Mouse (Mus musculus): ENCODE results near the gene Cdk9. TPM values are rescaled to one million over a fixed set of nuclear protein-coding genes. Genes with fewer than 3 reads are reported as not detected.

Cdk9 gene
- polyA plus RNA-seq, 1 experiment from 2014 or later: 59.7 TPM

DNA sequence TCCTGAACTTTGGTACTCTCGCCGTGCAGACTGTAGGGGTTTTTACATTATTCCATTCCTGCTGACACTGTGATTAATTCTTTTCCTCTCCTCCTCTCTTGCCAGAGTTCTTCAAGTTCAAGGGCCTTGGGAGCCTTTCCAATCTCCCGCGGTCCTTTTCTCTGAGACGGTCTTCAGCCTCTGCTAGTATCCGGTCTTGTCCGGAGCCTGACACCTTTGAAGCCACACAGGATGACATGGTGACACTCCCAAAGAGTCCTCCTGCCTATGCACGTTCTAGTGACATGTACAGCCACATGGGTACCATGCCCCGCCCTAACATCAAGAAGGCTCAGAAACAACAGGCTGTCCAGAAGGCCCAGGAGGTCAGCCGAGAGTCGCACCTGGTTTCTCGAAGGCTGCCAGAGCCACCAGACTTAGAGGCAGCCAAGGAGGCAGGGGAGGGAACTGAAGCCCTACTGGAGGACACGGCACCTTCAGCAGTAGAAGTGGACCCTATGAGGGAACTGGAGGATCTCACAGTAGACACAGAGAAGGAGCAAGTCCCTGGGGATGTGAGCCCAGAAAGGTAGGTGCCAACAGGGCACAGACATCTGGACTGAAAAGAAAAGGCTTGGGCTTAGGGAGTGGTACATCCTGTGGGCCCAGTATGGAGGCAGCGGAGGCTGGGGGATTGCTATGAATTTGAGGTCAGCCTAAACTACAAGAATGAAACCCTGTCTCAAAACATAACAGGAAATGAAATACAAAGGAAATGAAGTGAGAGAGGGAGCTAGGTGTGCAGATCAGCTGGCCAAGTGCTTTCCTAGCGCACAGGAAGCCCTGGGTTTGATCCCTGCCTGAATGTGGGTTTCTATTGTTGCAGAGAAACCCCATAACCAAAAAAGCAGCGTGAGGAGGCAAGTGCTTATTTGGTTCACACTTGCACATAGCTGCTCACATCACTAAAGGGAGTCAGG is 12.2 kb upstream of the Cdk9 start:
- H3K4me3 ChIP-seq (replicated peaks; ENCODE audit: low read length): no peak overlapping the region
- H3K9me3 ChIP-seq (ENCODE audit: control insufficient read depth, low read length): no peaks in the 10 kb centered on the region
- WGBS: 81% methylated on average over 16 of the region's 16 CpGs
- H3K4me2 ChIP-seq (replicated peaks): no peak overlapping the region
- no peak overlapping the region for H3K27ac ChIP-seq
- no peak for ATAC-seq (ENCODE audit: low FRiP score)
- no peaks in the 10 kb centered on the region for H3K27me3 ChIP-seq (ENCODE audit: control insufficient read depth, insufficient read depth, low read length)
- DNase-seq (ENCODE audit: low spot score): no peak
- no peaks in the 10 kb centered on the region for H3K36me3 ChIP-seq (replicated peaks; ENCODE audit: control insufficient read depth, insufficient read depth)
- peaks cover 3% of the 10 kb centered on the region; the same call in 1 of the 2 replicates for H3K4me1 ChIP-seq (replicated peaks; ENCODE audit: control insufficient read depth, insufficient read depth, low read length)
- H3K9ac ChIP-seq: no peak overlapping the region

- Histone ChIP-seq H3K9me3 (ENCODE audit: control insufficient read depth, low read length) (no peaks in the 10 kb centered on the region), H3K4me1 (replicated peaks; ENCODE audit: control insufficient read depth, insufficient read depth, low read length) (peaks cover 5% of the 10 kb centered on the region; the same call in 1 of the 2 replicates), H3K27ac (no peak overlapping the region), H3K4me2 (replicated peaks) (no peak overlapping the region), H3K36me3 (replicated peaks; ENCODE audit: control insufficient read depth, insufficient read depth) (no peaks in the 10 kb centered on the region), H3K27me3 (ENCODE audit: control insufficient read depth, insufficient read depth, low read length) (no peaks in the 10 kb centered on the region), H3K9ac (no peak overlapping the region), H3K4me3 (replicated peaks; ENCODE audit: low read length) (no peak overlapping the region)
- ATAC-seq (ENCODE audit: low FRiP score) (no peak), DNase-seq (ENCODE audit: low spot score) (no peak)
- WGBS: 82% methylated on average over 4 of the region's 4 CpGs
Observed at GRCm38 (mm10) chr2:32724149-32724548, 11.3 kb upstream of the Cdk9 start.

DNA sequence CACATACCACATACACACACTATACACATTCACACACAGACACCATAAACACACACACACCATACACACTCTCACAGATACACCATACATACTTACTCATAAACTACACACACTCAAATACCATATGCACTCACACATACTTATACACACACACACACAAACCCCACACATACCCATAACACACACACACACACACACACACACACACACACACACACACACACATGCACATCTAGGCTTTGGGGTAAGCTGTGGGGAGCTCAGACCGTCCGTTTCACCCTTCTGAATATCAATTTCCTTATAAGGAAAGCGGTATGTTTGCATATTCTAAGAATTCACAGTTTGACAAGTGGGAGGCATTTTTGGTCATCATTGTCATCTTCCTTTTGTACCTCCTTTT is 9.7 kb upstream of the Cdk9 start:
- no peaks in the 10 kb centered on the region for H3K27me3 ChIP-seq (ENCODE audit: control insufficient read depth, insufficient read depth, low read length)
- H3K9ac ChIP-seq: no peak overlapping the region
- 77% methylated on average over 3 of the region's 3 CpGs for WGBS
- peaks cover 7% of the 10 kb centered on the region; the same call in 1 of the 2 replicates for H3K4me1 ChIP-seq (replicated peaks; ENCODE audit: control insufficient read depth, insufficient read depth, low read length)
- no peak overlapping the region for H3K4me2 ChIP-seq (replicated peaks)
- no peak for ATAC-seq (ENCODE audit: low FRiP score)
- DNase-seq (ENCODE audit: low spot score): no peak
- no peak overlapping the region for H3K4me3 ChIP-seq (replicated peaks; ENCODE audit: low read length)
- H3K36me3 ChIP-seq (replicated peaks; ENCODE audit: control insufficient read depth, insufficient read depth): no peaks in the 10 kb centered on the region
- no peaks in the 10 kb centered on the region for H3K9me3 ChIP-seq (ENCODE audit: control insufficient read depth, low read length)
- H3K27ac ChIP-seq: no peak overlapping the region

DNA sequence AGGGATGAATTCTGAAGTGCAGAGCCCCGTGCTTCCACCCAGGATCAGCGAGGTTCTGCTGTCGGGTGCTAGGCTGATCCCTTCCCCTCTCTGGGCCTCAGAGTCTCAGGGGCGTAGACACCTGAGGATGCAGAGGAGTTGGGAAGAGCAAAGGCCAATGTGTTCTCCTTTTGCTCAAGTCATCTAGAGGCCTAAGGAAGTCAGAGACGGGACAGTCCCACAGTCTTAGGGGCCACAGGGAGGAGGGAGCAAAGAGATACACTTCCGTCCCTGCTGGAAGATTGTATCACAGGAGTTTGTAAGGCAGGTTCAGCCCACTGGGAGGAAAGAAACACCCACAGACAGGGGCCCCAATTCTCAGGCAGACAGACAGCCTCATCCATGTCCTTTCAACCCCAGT is 9.2 kb upstream of the Cdk9 start:
- H3K4me2 ChIP-seq (replicated peaks): no peak overlapping the region
- no peak for ATAC-seq (ENCODE audit: low FRiP score)

GRCm38 (mm10) chr2:32720681-32721229 is 7.9 kb upstream of the Cdk9 start, which contains the start of gene Sh2d3c:
Gene Sh2d3c (plus strand): TSS chr2:32721055.
- H3K36me3 ChIP-seq (replicated peaks; ENCODE audit: control insufficient read depth, insufficient read depth): no peaks in the 10 kb centered on the region

More for the DNA sequence above, 9.2 kb upstream of the Cdk9 start:
- H3K4me1 ChIP-seq (replicated peaks; ENCODE audit: control insufficient read depth, insufficient read depth, low read length): peaks cover 7% of the 10 kb centered on the region; the same call in 1 of the 2 replicates
- H3K9me3 ChIP-seq (ENCODE audit: control insufficient read depth, low read length): no peaks in the 10 kb centered on the region
- H3K27me3 ChIP-seq (ENCODE audit: control insufficient read depth, insufficient read depth, low read length): no peaks in the 10 kb centered on the region
- H3K27ac ChIP-seq: no peak overlapping the region
- no peak overlapping the region for H3K4me3 ChIP-seq (replicated peaks; ENCODE audit: low read length)
- no peaks in the 10 kb centered on the region for H3K36me3 ChIP-seq (replicated peaks; ENCODE audit: control insufficient read depth, insufficient read depth)
- H3K9ac ChIP-seq: no peak overlapping the region
- no peak for DNase-seq (ENCODE audit: low spot score)
- WGBS: 59% methylated on average over 6 of the region's 6 CpGs

GRCm38 (mm10) chr2:32720053-32720452 is 7.2 kb upstream of the Cdk9 start:
- ATAC-seq (ENCODE audit: low FRiP score) (no peak), DNase-seq (ENCODE audit: low spot score) (no peak)
- Histone ChIP-seq H3K36me3 (replicated peaks; ENCODE audit: control insufficient read depth, insufficient read depth) (no peaks in the 10 kb centered on the region), H3K27me3 (ENCODE audit: control insufficient read depth, insufficient read depth, low read length) (no peaks in the 10 kb centered on the region), H3K27ac (no peak overlapping the region), H3K9ac (no peak overlapping the region), H3K4me1 (replicated peaks; ENCODE audit: control insufficient read depth, insufficient read depth, low read length) (peaks cover 7% of the 10 kb centered on the region; the same call in 1 of the 2 replicates), H3K4me2 (replicated peaks) (no peak overlapping the region), H3K4me3 (replicated peaks; ENCODE audit: low read length) (no peak overlapping the region), H3K9me3 (ENCODE audit: control insufficient read depth, low read length) (no peaks in the 10 kb centered on the region)
- WGBS: 91% methylated on average over 3 of the region's 3 CpGs

More at GRCm38 (mm10) chr2:32720681-32721229, 7.9 kb upstream of the Cdk9 start, which contains the start of gene Sh2d3c:
- H3K4me3 ChIP-seq (replicated peaks; ENCODE audit: low read length): no peak within 1 kb of the TSS
- no peak for DNase-seq (ENCODE audit: low spot score)
- WGBS: 45% methylated on average over 8 of the region's 8 CpGs
- H3K9ac ChIP-seq: no peak within 1 kb of the TSS
- H3K9me3 ChIP-seq (ENCODE audit: control insufficient read depth, low read length): no peaks in the 10 kb centered on the region
- H3K4me2 ChIP-seq (replicated peaks): no peak within 1 kb of the TSS
- no peak for ATAC-seq (ENCODE audit: low FRiP score)
- no peak within 1 kb of the TSS for H3K27ac ChIP-seq
- peaks cover 7% of the 10 kb centered on the region; the same call in 1 of the 2 replicates for H3K4me1 ChIP-seq (replicated peaks; ENCODE audit: control insufficient read depth, insufficient read depth, low read length)
- no peaks in the 10 kb centered on the region for H3K27me3 ChIP-seq (ENCODE audit: control insufficient read depth, insufficient read depth, low read length)

- no peaks in the 10 kb centered on the region for H3K27me3 ChIP-seq (ENCODE audit: control insufficient read depth, insufficient read depth, low read length)
- DNase-seq (ENCODE audit: low spot score): peak; percentile 49
- no peaks in the 10 kb centered on the region for H3K9me3 ChIP-seq (ENCODE audit: control insufficient read depth, low read length)
- peaks cover 14% of the 10 kb centered on the region for H3K4me1 ChIP-seq (replicated peaks; ENCODE audit: control insufficient read depth, insufficient read depth, low read length)
- H3K4me3 ChIP-seq (replicated peaks; ENCODE audit: low read length): no peak overlapping the region
- WGBS: 47% methylated on average over 9 of the region's 9 CpGs
- H3K4me2 ChIP-seq (replicated peaks): no peak overlapping the region
- 0 out of 2 replicates have a peak overlapping the region, but pooled peaks have one; percentile 14 for H3K27ac ChIP-seq
- no peak overlapping the region for H3K9ac ChIP-seq
- peak; percentile 49; the same call in 1 of the 2 replicates for ATAC-seq (ENCODE audit: low FRiP score)
- H3K36me3 ChIP-seq (replicated peaks; ENCODE audit: control insufficient read depth, insufficient read depth): no peaks in the 10 kb centered on the region
Observed at GRCm38 (mm10) chr2:32718761-32719160, 5.9 kb upstream of the Cdk9 start.

DNA sequence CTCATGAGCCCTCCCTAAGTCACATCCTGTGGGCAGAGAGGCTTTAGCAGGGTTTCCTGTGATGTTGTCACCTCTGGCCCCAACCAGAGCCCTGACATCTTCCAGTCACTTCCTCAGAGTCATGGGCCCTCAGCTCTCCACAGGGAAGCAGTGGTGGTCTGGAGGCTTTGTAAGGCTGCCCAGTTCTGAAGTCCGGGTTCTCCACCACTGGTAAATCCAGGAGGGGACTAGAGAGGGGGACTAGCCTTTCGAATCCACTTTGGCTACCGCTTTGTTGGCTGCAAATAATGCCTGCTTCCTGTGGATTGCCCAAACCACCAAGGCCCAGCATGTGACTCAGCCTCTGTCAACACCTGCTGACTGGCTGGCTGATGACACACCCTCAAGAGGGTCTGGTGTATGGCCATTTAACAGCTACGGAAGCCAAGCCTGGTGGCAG is 2.1 kb upstream of the Cdk9 start:
- DNase-seq (ENCODE audit: low spot score) (no peak), ATAC-seq (ENCODE audit: low FRiP score) (no peak)
- peaks cover 20% of the 10 kb centered on the region for H3K4me1 ChIP-seq (replicated peaks; ENCODE audit: control insufficient read depth, insufficient read depth, low read length)
- peaks cover 16% of the 10 kb centered on the region for H3K36me3 ChIP-seq (replicated peaks; ENCODE audit: control insufficient read depth, insufficient read depth)
- 66% methylated on average over 4 of the region's 4 CpGs for WGBS
- H3K9me3 ChIP-seq (ENCODE audit: control insufficient read depth, low read length): no peaks in the 10 kb centered on the region
- no peak overlapping the region for H3K27ac ChIP-seq
- H3K4me2 ChIP-seq (replicated peaks): no peak overlapping the region
- H3K9ac ChIP-seq: no peak overlapping the region
- H3K27me3 ChIP-seq (ENCODE audit: control insufficient read depth, insufficient read depth, low read length): no peaks in the 10 kb centered on the region
- no peak overlapping the region for H3K4me3 ChIP-seq (replicated peaks; ENCODE audit: low read length)

Measured in hindbrain, embryonic 14.5 days (tissue).